Mouse (Mus musculus): ENCODE measurements around the gene Zbtb43.
A peak's percentile ranks its signal among the peaks of the same experiment; 100 is the strongest.

The Zbtb43 gene

DNA sequence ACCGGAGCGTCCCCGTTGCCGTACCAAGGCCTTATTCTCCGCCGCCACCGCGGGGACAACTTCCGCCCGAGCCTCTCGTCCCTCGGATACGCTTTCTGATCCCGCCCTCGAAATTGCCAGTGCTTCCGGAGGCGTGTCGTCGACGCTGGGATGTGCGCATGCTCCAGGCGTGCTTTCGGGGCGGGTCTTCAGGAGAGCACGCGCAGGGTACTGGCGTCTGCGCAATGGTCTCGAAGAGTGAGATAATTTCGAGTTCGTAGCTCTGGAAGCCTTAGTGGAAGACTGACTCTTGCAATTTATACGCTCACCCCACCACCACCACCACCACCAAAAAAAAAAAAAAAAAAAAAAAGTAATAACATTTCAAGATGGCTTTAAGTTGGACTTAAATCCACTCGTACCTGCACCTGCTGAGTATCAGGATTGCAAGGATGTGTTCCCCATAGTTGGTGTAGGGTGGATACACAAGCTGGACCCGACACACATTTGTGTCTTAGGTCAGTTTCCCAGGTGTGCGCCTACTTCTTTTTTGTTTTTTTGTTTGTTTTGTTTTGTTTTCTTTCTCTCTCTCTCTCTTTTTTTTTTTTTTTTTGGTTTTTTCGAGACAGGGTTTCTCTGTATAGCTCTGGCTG, at the start of gene Zbtb43:
TSS of gene Zbtb43 (minus strand) at position 94 of the 632 bp plus-strand sequence.
- DNase-seq = peak; percentile 94 to 95

DNA sequence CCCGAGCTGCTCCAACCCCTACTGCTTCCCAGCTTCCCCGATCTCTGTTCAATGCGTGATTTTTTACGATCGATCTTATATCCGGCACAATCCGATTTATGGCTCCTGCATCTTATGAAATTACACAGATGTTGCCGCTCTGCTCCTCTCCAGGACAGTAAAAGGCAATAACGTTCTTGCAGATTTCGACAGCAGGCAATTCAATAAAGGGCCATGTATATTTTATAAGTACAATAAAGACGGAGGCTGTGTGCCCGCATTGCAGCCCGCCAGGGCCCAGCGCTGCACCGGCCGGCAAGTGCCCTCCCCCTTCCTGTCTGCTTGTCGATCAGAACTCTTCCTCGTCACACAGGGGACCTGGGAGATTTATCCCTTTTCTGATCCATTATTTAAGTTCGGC, 47.5 kb upstream of the Zbtb43 start:
- no peak for DNase-seq

DNA sequence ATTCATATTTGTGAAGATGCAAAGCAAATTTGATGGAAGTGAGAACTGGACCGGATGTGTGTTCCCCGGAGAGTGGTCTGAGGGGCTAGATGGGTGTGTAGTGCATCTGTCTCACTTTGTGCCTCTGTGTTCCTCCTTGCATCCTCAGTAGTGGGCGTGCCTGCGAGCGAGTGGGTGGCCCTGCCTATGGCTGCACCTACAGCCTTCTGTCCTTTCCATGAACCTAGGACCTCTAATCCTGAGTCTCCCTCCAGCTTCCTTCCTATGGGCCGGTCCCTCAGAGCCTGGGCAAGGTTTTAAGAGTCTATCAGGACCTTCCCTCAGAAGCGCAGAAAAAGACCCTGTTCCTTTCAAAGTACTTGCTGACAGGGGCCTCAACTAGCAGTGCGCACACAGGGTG, 47.1 kb upstream of the Zbtb43 start:
- DNase-seq = no peak

DNA sequence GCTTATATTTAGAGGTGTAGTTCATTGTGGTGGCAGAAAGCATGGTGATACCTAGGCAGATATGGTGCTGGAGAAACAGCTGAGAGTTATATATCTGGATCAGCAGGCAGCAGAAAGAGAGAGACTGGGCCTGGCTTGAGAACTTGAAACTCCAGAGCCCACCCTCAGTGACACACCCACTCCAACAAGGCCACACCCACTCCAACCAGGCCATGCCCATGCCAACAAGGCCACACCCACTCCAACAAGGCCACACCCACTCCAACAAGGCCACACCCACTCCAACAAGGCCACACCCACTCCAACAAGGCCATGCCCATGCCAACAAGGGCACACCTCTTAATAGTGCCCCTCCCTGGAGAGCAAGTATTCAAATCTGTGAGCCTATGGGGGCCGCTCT, 42.4 kb upstream of the Zbtb43 start:
- DNase-seq = no peak

DNA sequence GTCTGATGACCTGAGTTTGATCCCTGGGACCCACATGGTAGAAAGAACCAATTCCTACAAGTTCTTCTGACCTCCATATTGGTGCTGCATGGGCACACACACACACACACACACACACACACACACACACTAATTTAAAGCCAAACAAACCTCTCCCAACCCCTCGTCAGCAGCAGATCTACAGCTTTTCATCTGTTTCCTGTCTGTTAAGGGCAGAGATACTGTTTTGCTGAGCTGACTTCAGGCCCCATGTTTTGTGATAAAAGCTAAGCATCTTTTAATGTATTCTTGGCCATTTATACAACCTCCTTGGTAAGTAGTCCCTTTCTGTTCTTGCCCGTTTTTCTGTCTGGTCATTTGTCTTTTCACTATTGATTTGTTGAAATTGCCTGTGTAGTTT, 34.2 kb upstream of the Zbtb43 start:
- no peak for DNase-seq

DNA sequence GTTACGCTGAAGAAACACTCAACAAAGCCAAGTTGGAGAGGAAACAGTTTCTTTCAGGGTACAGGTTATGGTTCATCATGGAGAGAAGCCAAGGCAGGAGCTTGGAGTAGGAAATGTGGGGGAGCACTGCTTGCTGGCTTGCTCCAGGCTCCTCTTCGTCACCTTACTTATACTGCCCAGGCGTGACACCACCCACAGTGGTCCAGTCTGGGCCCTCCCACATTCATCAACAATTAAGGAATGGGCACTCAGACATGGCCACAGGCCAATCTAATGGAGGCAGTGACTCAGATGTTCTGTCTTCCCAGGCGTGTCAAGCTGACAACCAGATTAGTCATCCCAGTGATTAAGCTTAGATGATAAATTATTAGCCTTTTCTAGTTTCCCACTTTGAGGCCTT, 29.9 kb upstream of the Zbtb43 start:
- DNase-seq = peak; percentile 34 to 41

DNA sequence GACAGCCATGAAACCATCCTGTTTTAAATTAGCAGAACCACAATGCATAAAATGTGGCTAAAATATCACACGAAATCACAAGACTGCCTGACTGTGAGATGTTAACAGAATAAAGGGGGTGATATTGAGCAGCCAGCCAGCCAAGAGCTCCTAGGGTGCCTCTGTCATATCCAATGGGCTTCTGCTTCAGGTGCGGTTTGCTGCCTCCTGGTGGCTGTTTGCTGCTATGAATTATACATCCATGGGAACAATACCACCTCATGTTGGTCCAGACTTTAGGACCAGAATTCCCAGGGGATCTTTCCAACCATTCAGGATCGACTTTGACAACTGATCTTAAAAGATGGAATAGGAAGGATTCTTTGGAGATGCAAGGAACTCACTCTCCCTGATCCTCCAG, 27.3 kb upstream of the Zbtb43 start:
- DNase-seq = no peak

DNA sequence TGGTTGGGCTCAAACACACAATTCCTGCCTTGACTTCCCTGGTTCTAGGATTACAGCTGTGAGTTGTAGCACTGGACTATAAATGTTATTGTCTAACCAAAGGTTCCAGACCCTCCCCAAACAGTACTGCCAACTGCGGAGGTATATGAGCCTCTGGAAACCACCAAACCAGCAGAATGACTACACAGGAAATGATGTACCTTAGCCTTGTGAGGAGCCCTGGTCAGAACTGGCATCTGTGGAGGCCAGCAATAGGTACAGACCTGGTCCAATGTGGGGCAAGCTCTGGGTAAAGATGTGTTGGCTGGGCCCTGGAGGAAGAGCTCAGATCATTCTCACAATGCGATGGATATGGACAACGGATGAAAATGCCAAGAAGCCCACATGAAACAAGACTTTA, 23.7 kb upstream of the Zbtb43 start:
- no peak for DNase-seq

DNA sequence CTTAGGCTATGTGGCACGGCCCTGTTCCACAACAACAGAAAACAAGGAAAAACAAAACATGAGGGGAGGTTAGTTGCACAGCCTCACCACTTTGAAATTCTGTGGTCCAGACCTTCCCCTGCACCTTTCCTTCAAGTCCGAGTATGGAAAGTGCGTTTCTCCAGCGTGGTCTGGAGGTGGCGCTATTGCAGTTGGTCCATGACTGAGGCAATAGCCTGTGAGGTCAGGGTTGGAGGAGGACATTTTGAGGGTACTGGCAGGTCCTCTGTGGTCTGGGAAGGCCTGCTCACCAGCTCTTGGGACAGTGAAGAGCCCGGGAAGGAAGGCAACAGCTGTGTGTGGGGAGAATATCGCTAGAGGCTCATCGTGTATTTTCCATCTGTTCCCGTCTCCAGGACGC, 21.2 kb upstream of the Zbtb43 start:
- peak; percentile 10 to 14 for DNase-seq

DNA sequence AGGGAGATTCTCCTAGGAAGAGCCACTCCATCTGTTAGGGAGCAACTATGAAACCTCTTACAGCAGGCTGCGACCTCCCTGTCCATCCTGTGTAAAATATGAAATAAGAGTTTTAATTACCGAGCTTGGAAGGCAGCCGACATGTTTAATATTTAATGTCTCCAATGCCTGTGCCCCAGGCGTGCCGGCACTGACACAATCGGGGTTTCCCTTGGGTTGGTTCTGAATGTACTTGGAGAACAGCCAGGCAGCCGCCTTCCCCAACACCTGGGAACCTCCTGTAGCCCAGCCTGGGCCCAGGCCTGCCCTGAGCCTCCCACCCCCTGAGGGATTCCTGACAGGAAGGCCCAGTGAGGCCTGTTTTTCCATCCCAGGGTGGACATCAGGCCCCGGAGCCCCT, 19.0 kb upstream of the Zbtb43 start:
- DNase-seq = peak in 1 of 2 experiments; percentile 10

DNA sequence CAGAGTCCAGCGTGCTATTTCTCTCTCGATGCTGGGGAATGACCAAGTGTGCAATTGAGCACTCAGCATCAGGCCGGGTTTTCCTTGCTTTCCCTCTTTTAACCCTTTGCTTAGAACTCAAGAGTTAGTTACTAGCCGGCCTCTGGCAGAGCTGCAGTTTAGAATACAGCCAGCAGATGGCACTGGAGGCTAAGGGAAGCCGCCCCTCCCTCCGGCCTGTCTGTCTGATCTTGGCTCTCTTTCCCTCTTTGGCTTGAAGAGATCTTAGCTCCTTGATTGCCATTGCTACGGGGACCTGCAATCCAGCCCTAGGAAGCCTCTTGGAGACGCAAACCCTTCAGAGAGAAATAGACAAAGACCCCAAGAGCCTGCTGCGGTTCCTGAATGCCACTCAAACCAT, 18.5 kb upstream of the Zbtb43 start:
- DNase-seq = peak; percentile 71 to 85

DNA sequence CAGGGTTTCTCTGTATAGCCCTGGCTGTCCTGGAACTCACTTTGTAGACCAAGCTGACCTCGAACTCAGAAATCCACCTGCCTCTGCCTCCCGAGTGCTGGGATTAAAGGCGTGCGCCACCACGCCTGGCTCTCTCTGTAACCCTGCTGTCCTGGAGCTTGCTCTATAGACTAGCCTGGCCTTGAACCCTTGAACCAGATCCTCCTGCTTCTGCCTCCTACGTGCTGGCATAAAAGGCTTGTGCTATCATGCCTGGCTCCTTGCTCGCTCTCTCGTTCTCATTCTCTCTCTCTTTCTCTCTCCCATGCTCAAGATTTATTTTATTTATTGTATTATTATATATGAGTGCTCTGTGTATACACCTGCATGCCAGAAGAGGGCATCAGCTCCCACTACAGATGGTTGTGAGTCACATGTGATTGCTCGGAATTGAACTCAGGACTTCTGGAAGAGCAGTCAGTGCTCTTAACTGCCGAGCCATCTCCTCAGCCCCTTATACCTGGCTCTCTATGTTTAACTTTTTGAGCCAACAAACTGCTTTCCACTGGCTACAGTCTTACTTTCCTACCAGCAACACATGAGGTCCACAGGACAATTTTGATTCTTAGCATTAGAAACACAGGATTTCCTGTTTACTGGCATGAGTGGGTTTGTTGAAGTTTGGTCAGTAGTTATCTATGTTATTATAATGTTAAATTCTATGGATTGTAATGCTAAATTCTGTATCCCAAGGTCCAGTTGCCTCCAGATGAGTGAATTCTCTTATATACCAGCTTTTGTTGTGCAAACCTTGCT, 9.8 kb upstream of the Zbtb43 start:
- no peak for DNase-seq

DNA sequence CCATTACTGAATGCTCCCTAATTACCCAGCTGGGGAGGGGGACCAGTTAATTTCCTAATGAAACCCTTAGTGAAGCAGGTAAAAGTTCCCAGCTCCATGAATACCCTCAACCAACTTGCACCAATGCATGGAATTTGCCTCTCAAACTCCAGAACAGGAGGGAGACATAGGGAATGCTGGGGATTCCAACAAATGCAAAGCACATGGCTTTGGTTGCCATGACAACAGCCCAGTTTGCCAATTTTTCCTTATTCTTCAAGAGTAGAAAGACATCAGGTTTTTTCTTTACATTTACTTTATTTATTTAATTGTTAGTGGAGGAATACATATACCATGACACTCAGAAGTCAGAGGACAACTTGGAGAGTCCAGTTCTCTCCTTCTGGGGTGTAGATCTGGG, 7.6 kb upstream of the Zbtb43 start:
- DNase-seq = no peak

DNA sequence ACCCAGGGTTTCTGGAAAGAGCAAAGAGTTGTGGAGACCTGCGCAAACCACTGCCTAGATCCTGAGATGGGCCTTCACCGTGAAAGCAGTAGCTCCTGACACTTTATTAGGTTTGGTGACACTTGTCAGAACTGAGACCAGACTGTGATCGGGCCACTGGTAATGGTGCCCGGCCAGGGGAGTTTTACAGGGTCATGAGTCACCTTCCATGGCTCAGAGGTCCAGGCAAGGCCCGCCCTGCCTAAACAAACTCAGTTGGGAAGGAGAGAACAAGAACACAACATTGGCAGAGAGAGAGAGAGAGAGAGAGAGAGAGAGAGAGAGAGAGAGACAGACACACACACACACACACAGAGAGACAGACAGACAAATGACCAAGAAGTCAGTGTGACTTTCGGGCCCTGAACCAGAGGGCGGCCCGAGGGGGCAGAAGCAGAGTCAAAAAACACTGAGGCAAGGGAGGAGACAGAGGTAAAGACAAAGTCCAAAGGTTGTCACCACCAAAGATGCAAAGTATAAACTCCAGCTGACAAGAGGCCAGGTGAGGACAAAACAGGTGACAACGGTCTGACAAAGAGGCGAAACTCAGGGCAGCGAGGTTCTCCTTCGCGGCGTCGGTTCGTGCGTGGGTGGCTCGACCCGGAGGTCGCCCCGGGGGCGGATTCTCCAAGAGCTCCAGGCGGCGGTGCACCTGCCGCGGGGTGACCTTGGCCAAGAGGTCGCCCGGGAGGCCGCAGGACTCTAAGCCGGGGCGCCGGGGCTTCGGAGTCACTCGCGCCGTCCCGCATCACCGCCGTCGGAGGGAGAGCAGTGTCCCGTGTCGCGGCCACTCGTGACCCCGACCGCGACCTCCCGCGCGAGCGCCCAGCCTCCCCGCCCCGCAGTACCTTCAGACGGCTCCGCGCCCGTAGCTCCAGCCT, 553 bp downstream of the Zbtb43 start:
- DNase-seq = no peak

DNA sequence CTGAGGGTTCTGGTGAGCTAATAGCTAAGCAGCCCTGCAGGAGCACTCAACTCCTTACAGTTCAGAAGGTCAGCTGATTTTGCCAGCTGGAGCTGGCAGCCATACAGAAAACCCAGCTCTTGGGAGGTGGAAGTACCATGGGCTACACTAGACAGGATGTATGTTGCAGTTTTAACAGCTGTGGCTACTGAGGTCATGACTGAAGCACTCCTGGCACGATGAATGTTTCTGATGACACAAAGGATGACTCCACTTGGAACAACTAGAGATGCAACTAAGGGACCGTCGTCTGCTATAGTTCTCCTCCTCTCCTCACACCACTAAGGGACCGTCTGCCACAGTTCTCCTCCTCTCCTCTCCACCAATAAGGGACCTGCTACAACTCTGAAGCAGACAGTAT, 2.4 kb downstream of the Zbtb43 start:
- no peak for DNase-seq

DNA sequence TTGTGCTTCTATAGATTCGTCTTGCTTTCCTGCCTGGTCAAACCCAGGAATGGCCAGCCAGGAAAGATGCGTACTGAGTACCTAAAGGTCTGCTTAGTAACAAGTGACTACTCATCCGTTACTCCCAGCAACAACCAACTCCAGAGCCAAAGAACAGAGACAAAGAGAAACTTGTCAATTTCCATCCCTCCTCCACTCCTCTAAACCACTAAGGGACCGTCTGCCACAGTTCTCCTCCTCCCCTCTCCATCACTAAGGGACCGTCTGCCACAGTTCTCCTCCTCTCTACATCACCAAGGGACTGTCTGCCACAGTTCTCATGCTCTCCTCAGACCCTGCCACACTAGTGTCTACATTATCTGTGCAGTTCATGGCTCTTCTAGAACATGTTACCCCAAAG, 3.1 kb downstream of the Zbtb43 start:
- no peak for DNase-seq

DNA sequence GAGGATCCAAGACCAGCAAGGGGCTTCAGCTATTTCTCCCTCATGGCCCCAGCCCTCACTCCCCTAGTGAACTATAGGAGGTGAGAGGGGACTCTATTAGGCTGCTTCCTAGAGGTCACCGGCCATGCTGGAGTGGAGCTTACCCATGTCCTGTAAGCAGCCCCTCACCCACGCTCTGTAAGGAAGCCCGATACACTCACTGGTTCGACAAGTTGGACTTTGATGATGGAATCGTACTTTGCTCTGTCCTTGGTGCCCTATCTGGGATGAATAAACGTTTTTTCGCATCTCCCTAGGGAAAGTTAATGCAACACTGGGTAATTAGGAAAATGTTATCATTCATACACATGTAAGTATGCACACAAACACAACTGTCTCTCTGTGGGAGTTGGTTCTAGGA, 6.3 kb downstream of the Zbtb43 start:
- DNase-seq = no peak

DNA sequence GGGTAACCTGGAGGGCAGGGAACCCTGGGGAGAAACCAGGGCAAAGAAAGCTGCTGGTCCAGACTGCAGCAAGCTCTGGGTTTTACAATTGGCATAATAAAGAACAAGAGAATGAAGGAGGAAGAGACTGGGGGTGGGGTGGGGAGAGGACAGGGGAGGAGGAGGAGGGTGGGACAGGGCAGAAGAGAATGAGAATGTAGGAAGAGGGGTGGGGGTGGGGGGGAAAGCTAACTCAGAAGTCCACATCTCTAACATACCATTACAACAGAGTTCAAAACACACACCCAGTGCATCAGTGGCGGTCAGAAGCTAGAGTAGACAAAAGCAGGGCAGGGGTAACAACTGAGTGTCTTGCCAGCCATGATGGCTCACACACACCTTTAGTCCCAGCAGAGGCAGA, 7.3 kb downstream of the Zbtb43 start:
- DNase-seq = no peak

DNA sequence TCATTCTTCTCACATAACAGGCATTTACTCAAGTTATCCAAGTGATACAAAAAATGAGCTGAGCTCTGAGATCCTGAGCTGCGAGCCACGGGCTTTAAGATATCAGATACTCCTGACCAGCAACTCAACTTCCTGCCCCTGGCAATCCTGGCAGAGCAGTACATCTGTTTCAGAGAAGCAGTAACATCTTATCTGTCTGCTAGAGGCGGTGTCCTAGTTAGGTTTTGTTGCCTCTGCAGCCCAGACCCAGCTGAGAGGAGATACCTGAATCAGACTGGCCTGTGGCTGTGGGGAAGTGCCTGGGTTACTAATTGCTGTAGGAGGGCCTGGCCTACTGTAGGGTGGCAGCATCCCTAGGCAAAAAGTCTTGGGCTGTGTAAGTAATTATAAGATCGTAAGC, 8.7 kb downstream of the Zbtb43 start:
- no peak for DNase-seq

DNA sequence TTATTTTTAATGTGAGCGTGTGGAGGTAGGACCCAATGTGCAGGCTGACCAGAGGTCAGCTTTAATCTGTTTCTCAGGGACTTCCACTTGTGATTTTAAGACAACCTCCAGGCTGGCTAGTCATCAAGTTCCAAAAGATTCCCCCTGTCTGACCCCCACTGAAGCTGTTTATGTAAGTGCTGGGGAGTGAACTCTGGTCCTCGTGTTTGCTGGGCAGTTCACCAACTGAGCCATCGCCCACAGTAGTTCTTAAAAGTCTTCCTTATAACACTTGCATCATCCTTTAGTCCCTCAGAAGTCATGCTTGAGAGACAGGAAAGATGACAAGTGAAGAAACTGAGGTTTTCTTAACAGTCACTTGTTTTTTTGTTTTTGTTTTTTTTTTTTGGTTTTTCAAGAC, 11.7 kb downstream of the Zbtb43 start:
- no peak for DNase-seq

DNA sequence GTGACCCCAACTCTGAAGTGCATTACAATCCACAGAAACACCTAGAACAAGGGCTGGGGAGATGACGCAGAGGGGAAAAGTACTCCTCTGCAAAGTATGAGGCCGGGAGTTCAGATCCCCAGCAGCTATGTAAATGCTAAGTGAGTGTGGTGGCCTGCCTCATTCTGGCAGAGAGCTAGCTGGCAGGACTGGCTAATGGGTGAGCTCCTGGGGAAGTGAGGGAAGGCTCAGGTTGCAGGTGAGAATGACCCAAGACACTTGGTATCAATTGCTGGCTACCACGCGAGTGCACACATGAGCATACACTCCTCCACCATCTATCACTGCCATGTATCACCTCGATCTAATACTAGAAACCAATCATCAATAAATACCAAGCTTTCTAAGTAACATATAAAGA, 12.1 kb downstream of the Zbtb43 start:
- DNase-seq = no peak

DNA sequence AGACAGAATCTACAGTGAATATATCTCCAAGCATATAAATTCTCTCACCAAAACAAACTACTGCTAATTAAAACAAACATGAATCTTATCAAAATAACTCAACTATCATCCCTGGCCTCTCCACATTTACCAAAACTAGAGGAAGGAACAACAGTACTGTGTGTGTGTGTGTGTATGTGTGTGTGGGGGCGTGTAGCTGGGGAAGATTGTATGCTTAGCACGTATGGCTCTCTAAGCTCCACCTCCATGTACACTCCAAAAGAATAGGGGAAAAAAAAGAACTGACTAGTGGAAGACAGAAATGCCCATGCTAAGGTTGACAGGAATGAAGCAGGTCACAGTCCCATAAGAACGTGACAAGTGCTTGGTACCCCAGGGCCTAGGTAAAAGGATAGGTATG, 13.0 kb downstream of the Zbtb43 start:
- no peak for DNase-seq

DNA sequence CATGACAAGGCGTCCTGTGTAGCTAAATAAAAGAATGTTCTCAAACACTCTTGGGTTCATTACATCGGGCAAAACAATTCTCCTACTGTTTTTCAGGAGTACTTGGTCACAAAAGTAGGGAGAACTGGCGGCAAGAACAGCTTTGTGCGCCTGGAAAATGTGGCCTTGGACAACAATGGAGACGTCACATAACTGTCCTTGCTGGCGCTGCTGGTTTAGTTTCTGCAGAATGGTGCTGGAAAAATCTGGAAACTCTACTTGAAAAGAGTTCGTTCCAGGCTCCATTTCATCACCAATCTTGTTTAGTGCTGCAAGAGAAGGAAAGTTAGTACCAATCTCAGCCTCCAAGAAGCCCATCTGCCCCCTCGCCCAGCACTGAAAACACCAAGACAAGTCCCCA, 13.5 kb downstream of the Zbtb43 start:
- DNase-seq = no peak

DNA sequence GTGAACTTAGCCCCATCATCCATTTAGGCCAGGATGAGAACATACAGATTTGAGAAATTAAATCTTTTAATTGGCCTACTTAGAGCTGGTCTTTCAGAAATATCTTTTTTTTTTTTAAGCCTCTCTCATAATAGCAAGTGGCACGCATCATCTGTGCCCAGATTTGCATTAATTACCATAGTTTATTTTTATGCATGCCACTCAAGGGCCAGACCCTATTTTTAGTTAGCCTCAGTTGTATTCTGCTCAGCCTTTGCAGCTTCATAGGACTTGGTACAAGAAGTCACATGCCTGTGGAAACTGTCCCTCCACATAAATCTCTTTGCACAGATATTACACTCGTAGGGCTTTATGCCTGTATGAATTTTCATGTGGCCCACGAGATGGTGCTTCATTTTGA, 14.9 kb downstream of the Zbtb43 start:
- no peak for DNase-seq

Data from cerebellum, adult 18-20 months (tissue).